Mouse (Mus musculus): ENCODE data around the gene Gm27021. TPM values are rescaled to one million over a fixed set of nuclear protein-coding genes. Genes with fewer than 3 reads are reported as not detected.

Gm27021 gene
- polyA plus RNA-seq, 1 experiment from 2014 or later, result 2.6 TPM

GRCm38 (mm10) chr8:120575801-120576200, 92.1 kb downstream of the Gm27021 start:
- Histone ChIP-seq H3K4me1 (replicated peaks; ENCODE audit: control insufficient read depth, insufficient read depth, low read length) (peaks cover 7% of the 10 kb centered on the region; the same call in 1 of the 2 replicates), H3K36me3 (ENCODE audit: control insufficient read depth, insufficient read depth, low read length) (peaks cover 32% of the 10 kb centered on the region)

GRCm38 (mm10) chr8:120574941-120575340, 92.9 kb downstream of the Gm27021 start:
- H3K4me2 ChIP-seq (replicated peaks; ENCODE audit: low read depth, low read length), result no peak overlapping the region
- no peak overlapping the region for H3K4me3 ChIP-seq (ENCODE audit: low read depth, low read length)
- peaks cover 7% of the 10 kb centered on the region; the same call in 1 of the 2 replicates for H3K4me1 ChIP-seq (replicated peaks; ENCODE audit: control insufficient read depth, insufficient read depth, low read length)
- H3K9ac ChIP-seq (ENCODE audit: low read depth, low read length), result no peak overlapping the region
- no peak overlapping the region for H3K27ac ChIP-seq (ENCODE audit: low read depth, low read length)
- no peak for DNase-seq (ENCODE audit: low spot score)
- peaks cover 32% of the 10 kb centered on the region for H3K36me3 ChIP-seq (ENCODE audit: control insufficient read depth, insufficient read depth, low read length)
- ATAC-seq (ENCODE audit: low FRiP score), result no peak
- WGBS, result 78% methylated on average over 19 of the region's 19 CpGs
- no peaks in the 10 kb centered on the region for H3K9me3 ChIP-seq (ENCODE audit: control insufficient read depth, low read length)
- no peaks in the 10 kb centered on the region for H3K27me3 ChIP-seq (ENCODE audit: control insufficient read depth, insufficient read depth, low read length)

More at GRCm38 (mm10) chr8:120575801-120576200, 92.1 kb downstream of the Gm27021 start:
- no peaks in the 10 kb centered on the region for H3K27me3 ChIP-seq (ENCODE audit: control insufficient read depth, insufficient read depth, low read length)
- H3K4me2 ChIP-seq (replicated peaks; ENCODE audit: low read depth, low read length), result no peak overlapping the region
- H3K4me3 ChIP-seq (ENCODE audit: low read depth, low read length), result no peak overlapping the region
- no peak overlapping the region for H3K9ac ChIP-seq (ENCODE audit: low read depth, low read length)
- 55% methylated on average over 9 of the region's 9 CpGs for WGBS
- H3K9me3 ChIP-seq (ENCODE audit: control insufficient read depth, low read length), result no peaks in the 10 kb centered on the region
- H3K27ac ChIP-seq (ENCODE audit: low read depth, low read length), result peak overlapping the region; percentile 42
- ATAC-seq (ENCODE audit: low FRiP score) (no peak), DNase-seq (ENCODE audit: low spot score) (no peak)

GRCm38 (mm10) chr8:120573866-120574265, 94.0 kb downstream of the Gm27021 start:
- Histone ChIP-seq H3K9ac (ENCODE audit: low read depth, low read length) (no peak overlapping the region), H3K36me3 (ENCODE audit: control insufficient read depth, insufficient read depth, low read length) (peaks cover 31% of the 10 kb centered on the region)

GRCm38 (mm10) chr8:120572534-120572933, 95.3 kb downstream of the Gm27021 start:
- H3K36me3 ChIP-seq (ENCODE audit: control insufficient read depth, insufficient read depth, low read length), result peaks cover 39% of the 10 kb centered on the region
- peaks cover 7% of the 10 kb centered on the region; the same call in 1 of the 2 replicates for H3K4me1 ChIP-seq (replicated peaks; ENCODE audit: control insufficient read depth, insufficient read depth, low read length)
- no peak for ATAC-seq (ENCODE audit: low FRiP score)

More at GRCm38 (mm10) chr8:120573866-120574265, 94.0 kb downstream of the Gm27021 start:
- Histone ChIP-seq H3K27me3 (ENCODE audit: control insufficient read depth, insufficient read depth, low read length) (no peaks in the 10 kb centered on the region), H3K4me3 (ENCODE audit: low read depth, low read length) (no peak overlapping the region), H3K9me3 (ENCODE audit: control insufficient read depth, low read length) (no peaks in the 10 kb centered on the region), H3K27ac (ENCODE audit: low read depth, low read length) (no peak overlapping the region), H3K4me2 (replicated peaks; ENCODE audit: low read depth, low read length) (no peak overlapping the region), H3K4me1 (replicated peaks; ENCODE audit: control insufficient read depth, insufficient read depth, low read length) (peaks cover 7% of the 10 kb centered on the region; the same call in 1 of the 2 replicates)
- no peak for DNase-seq (ENCODE audit: low spot score)
- 65% methylated on average over 11 of the region's 11 CpGs for WGBS
- no peak for ATAC-seq (ENCODE audit: low FRiP score)

GRCm38 (mm10) chr8:120571561-120571960, 96.3 kb downstream of the Gm27021 start:
- no peak overlapping the region for H3K4me3 ChIP-seq (ENCODE audit: low read depth, low read length)
- H3K27ac ChIP-seq (ENCODE audit: low read depth, low read length), result no peak overlapping the region
- peaks cover 7% of the 10 kb centered on the region; the same call in 1 of the 2 replicates for H3K4me1 ChIP-seq (replicated peaks; ENCODE audit: control insufficient read depth, insufficient read depth, low read length)
- H3K27me3 ChIP-seq (ENCODE audit: control insufficient read depth, insufficient read depth, low read length), result no peaks in the 10 kb centered on the region
- DNase-seq (ENCODE audit: low spot score), result no peak
- no peak for ATAC-seq (ENCODE audit: low FRiP score)
- no peak overlapping the region for H3K9ac ChIP-seq (ENCODE audit: low read depth, low read length)
- H3K36me3 ChIP-seq (ENCODE audit: control insufficient read depth, insufficient read depth, low read length), result peaks cover 44% of the 10 kb centered on the region
- WGBS, result 67% methylated on average over 8 of the region's 8 CpGs
- H3K9me3 ChIP-seq (ENCODE audit: control insufficient read depth, low read length), result no peaks in the 10 kb centered on the region
- H3K4me2 ChIP-seq (replicated peaks; ENCODE audit: low read depth, low read length), result no peak overlapping the region

More at GRCm38 (mm10) chr8:120572534-120572933, 95.3 kb downstream of the Gm27021 start:
- 81% methylated on average over 21 of the region's 21 CpGs for WGBS
- no peaks in the 10 kb centered on the region for H3K27me3 ChIP-seq (ENCODE audit: control insufficient read depth, insufficient read depth, low read length)
- no peaks in the 10 kb centered on the region for H3K9me3 ChIP-seq (ENCODE audit: control insufficient read depth, low read length)
- no peak overlapping the region for H3K9ac ChIP-seq (ENCODE audit: low read depth, low read length)
- H3K4me3 ChIP-seq (ENCODE audit: low read depth, low read length), result no peak overlapping the region
- no peak for DNase-seq (ENCODE audit: low spot score)
- H3K27ac ChIP-seq (ENCODE audit: low read depth, low read length), result no peak overlapping the region
- H3K4me2 ChIP-seq (replicated peaks; ENCODE audit: low read depth, low read length), result no peak overlapping the region

GRCm38 (mm10) chr8:120569939-120570715, 97.8 kb downstream of the Gm27021 start:
- Histone ChIP-seq H3K4me2 (replicated peaks; ENCODE audit: low read depth, low read length) (no peak overlapping the region), H3K9ac (ENCODE audit: low read depth, low read length) (no peak overlapping the region), H3K4me1 (replicated peaks; ENCODE audit: control insufficient read depth, insufficient read depth, low read length) (peaks cover 14% of the 10 kb centered on the region), H3K36me3 (ENCODE audit: control insufficient read depth, insufficient read depth, low read length) (peaks cover 44% of the 10 kb centered on the region), H3K4me3 (ENCODE audit: low read depth, low read length) (no peak overlapping the region), H3K27me3 (ENCODE audit: control insufficient read depth, insufficient read depth, low read length) (no peaks in the 10 kb centered on the region), H3K27ac (ENCODE audit: low read depth, low read length) (no peak overlapping the region), H3K9me3 (ENCODE audit: control insufficient read depth, low read length) (no peaks in the 10 kb centered on the region)
- 66% methylated on average over 13 of the region's 13 CpGs for WGBS
- peak; percentile 92 for DNase-seq (ENCODE audit: low spot score)
- 0 out of 2 replicates have a peak, but pooled peaks have one; percentile 5 for ATAC-seq (ENCODE audit: low FRiP score)

- Histone ChIP-seq H3K36me3 (ENCODE audit: control insufficient read depth, insufficient read depth, low read length) (peaks cover 36% of the 10 kb centered on the region), H3K4me1 (replicated peaks; ENCODE audit: control insufficient read depth, insufficient read depth, low read length) (peaks cover 22% of the 10 kb centered on the region), H3K4me2 (replicated peaks; ENCODE audit: low read depth, low read length) (no peak overlapping the region), H3K27ac (ENCODE audit: low read depth, low read length) (no peak overlapping the region), H3K27me3 (ENCODE audit: control insufficient read depth, insufficient read depth, low read length) (no peaks in the 10 kb centered on the region), H3K9me3 (ENCODE audit: control insufficient read depth, low read length) (no peaks in the 10 kb centered on the region), H3K9ac (ENCODE audit: low read depth, low read length) (no peak overlapping the region), H3K4me3 (ENCODE audit: low read depth, low read length) (no peak overlapping the region)
- DNase-seq (ENCODE audit: low spot score) (no peak), ATAC-seq (ENCODE audit: low FRiP score) (no peak)
- WGBS, result 97% methylated on average over 17 of the region's 17 CpGs
These were observed 98.8 kb downstream of the Gm27021 start for GRCm38 (mm10) chr8:120569123-120569522.

GRCm38 (mm10) chr8:120568164-120568798, 99.6 kb downstream of the Gm27021 start:
- Histone ChIP-seq H3K36me3 (ENCODE audit: control insufficient read depth, insufficient read depth, low read length) (peaks cover 33% of the 10 kb centered on the region), H3K27me3 (ENCODE audit: control insufficient read depth, insufficient read depth, low read length) (no peaks in the 10 kb centered on the region), H3K27ac (ENCODE audit: low read depth, low read length) (no peak overlapping the region), H3K9me3 (ENCODE audit: control insufficient read depth, low read length) (no peaks in the 10 kb centered on the region), H3K4me2 (replicated peaks; ENCODE audit: low read depth, low read length) (no peak overlapping the region), H3K9ac (ENCODE audit: low read depth, low read length) (no peak overlapping the region), H3K4me1 (replicated peaks; ENCODE audit: control insufficient read depth, insufficient read depth, low read length) (peaks cover 29% of the 10 kb centered on the region), H3K4me3 (ENCODE audit: low read depth, low read length) (no peak overlapping the region)
- DNase-seq (ENCODE audit: low spot score), result no peak
- 96% methylated on average over 37 of the region's 37 CpGs for WGBS
- ATAC-seq (ENCODE audit: low FRiP score), result no peak
